Mouse (Mus musculus) layer of hippocampus, postnatal 10 days (tissue): Measurements from ENCODE around the gene Arntl. TPM values are rescaled to one million over a fixed set of nuclear protein-coding genes. Genes with fewer than 3 reads are reported as not detected.
A peak's percentile ranks its signal among the peaks of the same experiment; 100 is the strongest.

Experiments used
- DNase-seq, 2 experiments: peaks; one replicate each; pipeline ENCODE4 v3.0.0; 2021; ENCODE audit warnings: low spot score in 2 of 2
- long read RNA-seq: library from polyadenylated mRNA; stranded (forward); transcript quantifications from one replicate; pipeline ENCODE4 v2.0.0, GENCODE M21; 2023
- total RNA-seq, 2 experiments: library from RNA; stranded (reverse); gene quantifications; 2 replicates each; pipeline ENCODE4 v1.2.3; 2021

The Arntl gene
- 10 to 100 TPM; 26.3 to 28.1 TPM for total RNA-seq
- long read RNA-seq, transcript Arntl-201 (20 exons, 2,908 nt) = major isoform, 9 of 26 reads
- long read RNA-seq, partial matches to known transcripts = 2 of 26 reads
- long read RNA-seq, other reads (novel, unspliced or antisense) = 15 of 26 reads

DNA sequence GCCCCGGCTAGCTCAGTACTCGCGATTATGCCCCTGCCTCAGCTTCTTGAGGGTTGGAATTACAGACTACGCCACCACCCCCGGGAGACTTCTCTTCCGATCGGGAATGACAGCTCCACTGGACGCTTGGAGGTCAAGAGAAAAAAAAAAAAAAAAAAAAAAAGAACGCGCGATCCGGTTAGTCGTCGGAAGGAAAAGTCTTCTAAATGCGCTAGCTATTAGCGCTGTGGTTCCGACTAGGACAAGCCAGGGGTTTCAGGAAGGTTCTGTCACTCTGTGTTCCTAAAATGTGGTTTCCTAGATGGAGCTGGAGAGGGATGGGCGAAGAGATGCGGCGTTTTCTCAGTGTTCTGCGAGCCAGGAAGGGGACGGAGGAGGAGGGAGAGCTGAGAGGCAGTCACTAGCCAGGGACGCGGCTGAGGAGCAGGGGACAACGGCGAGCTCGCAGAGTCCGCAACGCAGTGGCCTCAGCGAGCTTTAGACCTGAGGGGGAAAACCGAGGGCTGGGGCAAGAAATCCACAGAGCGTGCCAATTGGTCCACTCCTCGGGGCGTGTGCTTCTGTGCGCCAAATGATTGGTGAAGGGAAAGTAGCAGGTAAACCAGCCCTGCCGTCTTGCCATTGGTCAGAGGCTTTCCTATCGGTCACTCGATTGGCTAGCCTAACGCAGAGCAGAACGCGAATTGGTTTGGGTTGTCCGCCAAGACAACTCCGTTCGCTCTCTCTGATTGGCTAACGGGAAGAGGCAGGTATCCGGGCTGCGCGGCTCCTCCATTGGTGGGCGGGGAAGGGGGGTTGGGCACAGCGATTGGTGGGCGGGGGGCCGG, at the start of gene Arntl:
Arntl (plus strand) TSS at position 822 of the 827 bp plus-strand sequence.
- DNase-seq = peak; percentile 93

DNA sequence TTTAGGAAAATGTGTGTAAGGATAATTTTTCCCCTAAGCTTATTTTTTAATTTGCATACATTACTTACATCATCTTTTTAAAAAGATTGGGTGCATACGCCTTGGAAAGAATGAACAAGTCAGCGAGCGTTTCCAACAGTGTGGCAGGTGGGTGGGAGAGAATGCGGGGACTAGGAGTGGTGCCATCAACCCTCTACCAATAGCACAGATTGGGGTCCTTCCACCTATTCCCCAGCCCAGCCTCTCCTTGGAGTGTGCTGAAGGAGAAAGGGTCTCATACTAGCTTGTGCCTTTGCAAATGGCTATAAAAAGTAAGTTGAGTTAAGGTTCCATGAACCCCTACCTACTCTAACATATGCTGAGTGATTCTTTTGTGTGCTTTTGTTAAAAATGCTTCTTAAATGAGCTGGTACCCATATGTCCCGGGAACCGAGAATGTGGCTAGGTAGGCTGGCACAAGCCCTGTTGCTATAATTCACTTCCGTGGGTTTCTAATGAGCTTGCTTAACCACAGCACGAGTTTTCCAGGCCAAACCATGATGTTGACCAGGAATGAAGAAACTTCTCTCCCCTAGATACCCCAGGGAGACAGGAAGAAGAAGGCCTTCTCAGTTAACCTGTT, 46.1 kb upstream of the Arntl start:
- DNase-seq = no peak

DNA sequence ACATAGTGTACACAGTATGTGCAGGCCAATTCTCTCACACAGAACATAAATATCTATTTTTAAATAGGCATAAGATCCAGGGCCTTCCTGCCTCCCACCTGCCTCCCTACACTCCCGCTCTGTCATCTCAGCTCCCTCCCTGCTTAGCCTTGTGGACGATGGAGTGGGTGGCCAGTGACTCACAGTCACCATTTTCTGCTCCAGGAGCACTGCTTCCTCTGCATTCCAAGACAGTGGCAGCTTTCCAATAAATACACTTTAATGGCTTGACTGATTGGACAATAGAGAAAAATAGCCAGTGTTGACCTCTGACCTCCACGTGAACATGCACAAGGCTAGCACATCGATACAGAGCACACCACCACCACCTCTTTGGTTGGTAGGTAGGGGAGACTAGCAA, 42.5 kb upstream of the Arntl start:
- no peak for DNase-seq

DNA sequence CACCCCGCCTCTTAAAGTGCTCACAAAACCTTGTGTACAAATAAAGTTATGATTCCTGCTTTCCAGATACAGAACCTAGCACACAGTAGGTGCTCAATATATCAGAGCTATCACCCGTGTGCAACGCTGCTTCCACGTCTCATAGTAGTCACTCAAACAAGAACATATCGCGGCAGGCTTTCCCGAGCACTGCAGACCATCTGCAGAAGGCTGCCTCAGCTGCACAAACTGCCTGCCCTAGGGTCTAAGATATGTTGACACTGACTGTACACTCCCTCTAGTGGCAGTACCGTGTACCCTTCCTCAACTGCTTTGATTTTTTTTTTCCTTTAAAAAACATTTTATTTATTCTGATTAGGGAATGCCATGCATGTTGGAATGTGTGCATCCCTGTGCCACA, 40.2 kb upstream of the Arntl start:
- DNase-seq = peak; percentile 49 to 53

DNA sequence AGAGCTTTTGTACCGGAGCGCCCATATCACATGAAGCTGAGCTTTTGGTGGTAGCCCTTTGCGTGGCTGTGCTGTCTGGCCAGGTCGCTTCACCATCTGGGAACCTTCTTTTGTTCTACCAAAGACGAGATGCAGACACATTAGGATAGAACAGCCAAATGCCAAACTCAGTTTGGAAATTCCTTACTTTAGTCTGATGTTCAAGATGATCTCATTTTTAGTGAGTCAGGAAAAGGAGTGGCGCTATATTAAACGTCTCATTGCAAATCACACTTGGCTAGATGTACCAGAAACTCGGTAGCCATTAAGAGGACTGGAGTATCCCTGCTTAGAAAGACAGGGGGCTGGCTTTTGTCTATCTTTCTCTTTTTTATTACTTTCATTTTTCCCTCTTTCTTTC, 38.7 kb upstream of the Arntl start:
- no peak for DNase-seq

DNA sequence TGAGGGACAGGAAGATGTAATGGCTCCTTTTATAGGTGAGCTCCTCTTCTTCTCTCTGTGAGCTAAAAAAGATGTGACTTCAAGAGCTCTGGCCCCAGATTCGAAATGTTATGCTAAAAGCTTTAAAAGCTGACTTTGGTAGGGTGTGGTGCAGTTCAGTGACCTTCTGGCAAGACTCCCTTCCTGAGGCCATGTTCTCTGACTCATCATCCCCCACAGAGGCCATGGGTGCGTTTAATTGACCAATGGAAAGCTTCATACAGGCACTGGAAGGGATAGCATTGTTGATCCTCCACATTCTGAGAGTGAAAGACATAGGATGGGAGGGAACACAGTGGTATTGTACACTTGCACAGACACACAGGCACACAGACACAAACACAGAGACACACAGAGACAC, 34.8 kb upstream of the Arntl start:
- DNase-seq = no peak

DNA sequence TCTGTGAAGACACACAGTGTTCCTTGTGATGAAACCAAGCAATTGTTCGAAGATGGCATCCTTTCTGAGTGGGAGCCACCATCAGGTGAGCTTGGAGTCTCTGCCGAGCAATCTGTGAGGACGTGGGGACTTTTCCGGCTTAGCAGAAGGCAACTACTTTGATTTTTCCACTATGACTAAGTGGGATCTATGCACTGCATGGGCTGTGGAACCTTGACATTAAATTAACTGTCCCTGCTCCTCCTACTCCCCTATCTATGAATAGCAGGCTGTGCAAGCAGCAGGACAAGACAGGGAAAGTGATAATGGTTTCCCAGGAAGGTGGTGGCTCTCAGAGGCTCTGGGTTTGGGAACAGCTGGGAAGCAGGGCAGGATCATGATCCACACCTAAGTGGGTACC, 31.8 kb upstream of the Arntl start:
- no peak for DNase-seq

DNA sequence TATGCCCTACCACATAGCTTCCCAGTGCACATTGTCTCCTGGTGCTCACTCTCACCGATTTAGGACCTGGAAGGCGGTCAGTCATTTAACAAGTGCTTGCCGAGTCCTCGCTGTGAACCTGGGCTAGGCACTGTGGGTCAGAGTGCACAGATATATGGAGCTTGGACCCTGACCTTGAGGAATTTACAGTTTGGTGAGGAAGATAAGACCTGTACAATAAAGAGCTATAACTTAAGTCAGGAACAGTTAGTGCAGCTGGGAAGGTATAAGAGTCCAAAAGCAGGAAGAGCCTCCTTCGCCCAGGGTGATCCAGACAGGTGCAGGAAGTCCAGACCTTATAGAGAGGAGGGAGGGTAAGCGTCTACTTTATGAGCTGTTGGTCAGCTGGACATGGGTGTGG, 29.2 kb upstream of the Arntl start:
- DNase-seq = no peak

DNA sequence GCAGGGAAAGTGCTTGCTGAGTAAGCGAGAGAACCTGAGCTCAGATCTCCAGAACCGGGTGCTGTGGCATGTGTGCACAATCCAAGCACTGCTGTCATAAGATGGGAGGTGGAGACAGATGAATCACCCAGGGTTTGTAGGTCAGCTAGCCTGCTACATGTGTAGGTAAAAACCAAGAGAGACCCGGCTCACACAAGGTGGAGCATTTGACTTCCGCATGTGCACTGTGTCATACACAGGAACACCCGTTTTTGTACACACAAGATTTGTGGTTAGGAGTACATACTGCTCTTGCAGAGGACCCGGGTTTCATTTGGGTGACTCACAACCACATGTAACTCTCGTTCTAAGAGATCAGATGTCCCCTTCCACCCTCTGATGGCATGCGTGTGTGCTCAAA, 23.5 kb upstream of the Arntl start:
- DNase-seq = no peak

DNA sequence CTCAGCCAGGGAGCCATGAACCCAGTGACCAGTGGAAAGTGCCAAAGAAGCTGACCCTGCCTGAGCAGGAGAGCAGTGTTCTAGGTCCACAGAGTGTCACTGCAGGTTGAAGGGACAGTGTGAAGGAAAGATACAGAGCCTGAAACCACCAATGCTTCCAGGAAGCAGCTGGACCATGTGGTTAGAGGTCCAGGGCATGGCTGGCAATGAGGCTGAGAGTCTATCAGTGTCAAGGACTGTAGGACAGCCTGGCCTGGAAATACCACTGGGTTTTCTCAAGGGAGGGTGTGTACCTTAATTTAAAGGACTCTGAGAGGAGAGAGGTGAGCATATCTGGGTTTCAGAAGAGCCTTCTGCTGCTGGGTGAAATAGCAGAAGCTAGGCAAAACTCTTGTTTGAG, 22.2 kb upstream of the Arntl start:
- no peak for DNase-seq

DNA sequence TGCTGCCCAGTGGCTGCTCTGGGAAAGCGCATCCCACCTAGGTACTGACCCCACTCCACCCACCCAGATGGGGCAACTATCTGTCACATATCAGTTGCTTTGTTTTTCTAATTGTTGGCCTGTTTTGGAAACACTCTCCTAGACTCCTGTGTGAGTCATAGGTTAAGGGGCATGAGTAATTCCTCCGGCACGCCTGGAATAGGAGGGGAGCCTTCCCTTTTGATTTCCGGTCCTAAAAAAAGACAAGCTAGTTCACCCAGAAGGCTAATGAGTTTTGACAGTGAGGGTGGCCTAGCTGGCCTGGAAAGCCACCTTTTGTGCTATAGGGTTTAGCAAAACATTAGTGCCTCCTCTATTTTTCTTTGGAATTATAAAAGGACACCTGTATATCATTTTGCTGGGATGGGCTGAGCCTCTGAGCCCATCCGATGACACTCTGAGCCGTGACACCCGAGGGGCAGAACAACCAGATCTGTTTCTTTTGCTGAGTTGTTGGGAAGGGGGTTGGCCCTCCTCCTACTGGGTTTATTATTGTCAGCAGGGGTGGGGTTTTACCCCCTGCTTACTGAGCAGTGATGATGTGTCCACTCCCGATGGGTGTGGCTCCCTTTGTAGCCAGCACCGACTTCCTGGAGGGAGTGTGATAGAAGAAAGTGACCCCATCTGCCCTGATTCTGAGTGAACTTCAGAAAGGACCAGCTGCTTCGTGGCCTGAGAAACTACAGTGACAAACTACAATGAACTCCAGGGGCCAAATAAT, 21.0 kb upstream of the Arntl start:
- no peak for DNase-seq

DNA sequence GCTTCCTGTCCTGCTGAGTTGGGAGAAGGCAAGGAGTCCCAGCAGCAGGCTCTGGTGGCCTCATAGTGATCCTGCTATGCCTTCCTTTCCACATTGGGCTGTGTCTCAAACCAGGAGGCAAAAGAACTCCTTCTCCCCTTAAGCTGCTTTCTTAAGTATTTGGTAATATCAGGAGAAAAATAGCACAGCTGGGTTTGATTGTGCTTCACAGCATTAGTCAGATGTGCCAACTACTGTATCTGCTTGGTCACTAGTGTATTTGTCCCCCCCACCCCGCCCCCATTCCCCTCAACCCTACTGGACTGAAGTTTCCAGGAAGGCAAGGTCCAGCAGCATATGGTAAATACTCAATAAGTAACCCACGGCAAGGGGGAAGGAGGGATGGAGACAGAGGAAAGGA, 19.2 kb upstream of the Arntl start:
- no peak for DNase-seq

DNA sequence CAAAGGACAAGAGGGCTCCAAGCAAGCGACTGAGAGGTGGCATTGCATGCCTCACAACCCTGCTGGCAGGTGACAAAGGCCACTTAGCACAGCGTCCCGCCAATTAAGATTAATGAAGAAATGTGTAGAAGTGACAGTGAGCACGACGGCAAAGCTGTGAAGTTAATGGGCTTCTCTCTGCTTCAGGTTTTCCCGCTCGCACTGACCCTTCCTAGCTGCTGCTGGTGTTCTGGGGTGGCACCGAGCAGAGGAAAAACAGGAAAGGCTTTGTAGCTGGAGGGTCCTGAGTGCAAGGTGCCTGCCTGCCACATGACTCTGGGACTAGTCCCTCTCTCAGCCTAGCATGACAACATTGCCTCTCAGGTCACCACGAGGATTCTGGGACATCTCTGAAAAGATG, 18.7 kb upstream of the Arntl start:
- no peak for DNase-seq

DNA sequence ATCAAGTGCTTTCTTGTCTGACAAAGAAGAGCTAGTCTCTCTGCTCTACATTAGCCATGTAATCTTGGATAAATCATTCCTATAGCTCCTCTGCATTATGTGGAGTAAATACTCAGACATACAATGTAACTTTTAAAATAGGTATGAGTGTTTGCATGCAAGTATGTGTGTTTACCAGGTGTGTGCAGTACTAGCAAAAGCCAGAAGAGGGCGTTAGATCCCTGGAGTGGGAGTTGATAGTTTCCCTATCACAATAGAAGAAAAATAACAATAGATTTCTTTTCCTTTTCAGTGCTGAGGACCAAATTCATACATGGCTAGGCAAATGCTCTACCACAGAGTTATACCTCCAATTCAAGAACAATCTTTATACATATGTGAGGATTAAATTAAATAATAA, 15.5 kb upstream of the Arntl start:
- DNase-seq = no peak

DNA sequence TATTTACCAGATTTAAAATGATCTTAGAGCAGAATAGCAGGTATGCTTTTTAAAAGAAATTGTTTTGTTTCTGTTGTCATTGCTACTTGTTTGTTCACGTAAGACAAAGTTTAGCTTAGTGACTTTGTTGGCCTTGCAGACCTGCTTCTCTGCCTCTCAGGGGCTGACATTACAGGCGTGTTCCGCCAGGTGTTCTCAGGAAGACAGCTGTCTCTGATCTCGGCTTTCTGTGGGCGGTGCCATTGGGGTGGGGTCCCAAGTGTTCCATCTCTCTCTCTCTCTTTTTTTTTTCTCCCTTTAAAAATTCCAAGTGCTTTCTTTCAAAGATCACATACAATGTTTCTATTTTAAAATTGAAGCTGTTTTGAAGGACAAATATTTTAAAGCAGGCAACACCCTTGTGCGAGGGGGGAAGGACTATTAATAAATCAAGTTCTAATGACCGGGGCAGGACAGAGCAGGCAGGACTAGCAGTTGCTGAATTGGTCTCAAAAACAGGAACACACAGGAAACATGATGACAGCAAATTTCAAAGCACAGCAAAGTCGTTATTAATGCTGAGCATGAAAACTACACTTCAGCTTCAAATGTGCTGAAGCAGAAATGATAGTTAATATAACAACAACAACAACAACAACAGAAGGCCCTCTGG, 14.4 kb upstream of the Arntl start:
- no peak for DNase-seq

DNA sequence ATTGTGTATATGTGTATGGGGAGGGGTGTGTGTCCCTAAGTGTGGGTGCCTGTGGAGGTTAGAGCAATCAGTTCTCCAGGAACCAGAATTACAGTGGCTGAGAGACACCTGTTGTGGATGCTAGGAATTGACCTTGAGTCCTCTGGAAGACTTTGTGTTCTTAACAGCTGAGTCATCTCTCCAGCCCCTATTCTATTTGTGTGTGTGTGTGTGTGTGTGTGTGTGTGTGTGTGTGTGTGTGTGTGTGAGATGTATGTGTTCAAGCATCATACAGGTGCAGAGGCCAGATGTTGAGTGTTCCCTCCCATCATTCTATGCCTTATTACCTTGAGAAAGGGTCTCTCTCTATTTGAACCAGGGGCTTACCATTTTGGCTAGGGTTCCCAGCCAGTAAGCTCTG, 13.4 kb upstream of the Arntl start:
- DNase-seq = no peak

DNA sequence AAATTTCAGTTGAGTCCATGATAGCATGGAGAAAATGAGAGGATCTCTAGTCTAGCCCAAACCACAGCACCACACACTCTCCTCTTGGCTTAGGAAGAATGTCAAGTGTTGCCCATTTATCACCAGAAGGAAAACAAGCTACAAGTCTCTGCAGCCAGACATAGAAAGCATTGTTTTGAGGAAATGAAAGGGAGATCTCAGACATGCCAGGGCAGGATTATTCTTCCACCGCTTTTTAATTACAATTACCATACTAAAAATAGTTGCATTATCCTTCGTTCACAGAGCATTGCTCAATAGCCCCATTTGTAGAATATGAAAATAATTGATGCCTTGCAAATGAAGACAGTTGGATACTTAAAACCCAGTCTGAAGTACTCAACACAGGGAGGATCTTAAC, 12.0 kb upstream of the Arntl start:
- DNase-seq = no peak

DNA sequence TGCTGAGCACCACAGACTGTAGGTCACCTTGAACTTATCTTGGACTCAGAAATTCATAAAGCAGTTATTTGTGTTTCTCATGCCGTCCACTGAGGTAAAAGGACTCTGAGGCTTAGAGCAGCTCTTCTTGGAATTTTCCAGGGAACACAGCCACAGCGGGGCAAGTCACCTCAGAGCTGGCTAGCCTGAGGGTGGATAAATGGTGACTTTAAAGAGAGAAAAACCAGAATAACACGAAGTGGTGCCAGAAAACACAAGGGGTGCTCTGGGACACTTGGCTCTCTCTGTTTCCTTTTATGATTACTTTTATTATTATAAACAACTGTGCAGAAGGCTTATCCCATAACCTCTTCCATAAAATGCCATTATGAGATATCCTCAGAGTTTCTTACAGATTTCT, 11.1 kb upstream of the Arntl start:
- DNase-seq = no peak

DNA sequence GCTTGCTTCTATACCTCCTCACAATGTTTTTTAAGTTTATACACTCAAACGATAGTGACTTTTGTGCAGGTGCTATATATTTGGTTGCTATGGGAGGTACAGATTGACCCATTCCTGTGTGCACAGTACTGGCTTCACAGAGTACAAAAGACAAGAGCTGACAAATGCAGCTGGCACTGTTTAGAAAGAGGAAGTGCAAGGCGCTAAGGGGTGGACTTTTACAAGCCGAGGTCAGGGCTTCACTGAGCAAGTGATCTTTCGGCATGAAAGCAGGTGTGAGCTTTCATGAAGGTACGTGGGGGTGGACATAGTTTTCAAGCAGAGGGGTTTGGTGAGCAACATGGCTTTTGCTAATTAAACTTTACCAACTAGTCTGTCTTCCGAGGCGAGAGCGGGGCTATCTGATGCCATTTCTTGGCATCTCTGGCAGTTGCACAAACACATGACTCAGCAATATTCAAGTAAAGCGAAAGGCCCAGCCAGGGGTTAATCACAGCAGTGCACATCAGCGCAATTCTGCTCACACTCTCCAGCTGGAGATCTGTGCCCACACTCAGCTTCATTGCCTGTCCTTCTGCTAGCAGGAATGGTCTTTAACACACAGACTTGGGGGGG, 10.0 kb upstream of the Arntl start:
- no peak for DNase-seq

DNA sequence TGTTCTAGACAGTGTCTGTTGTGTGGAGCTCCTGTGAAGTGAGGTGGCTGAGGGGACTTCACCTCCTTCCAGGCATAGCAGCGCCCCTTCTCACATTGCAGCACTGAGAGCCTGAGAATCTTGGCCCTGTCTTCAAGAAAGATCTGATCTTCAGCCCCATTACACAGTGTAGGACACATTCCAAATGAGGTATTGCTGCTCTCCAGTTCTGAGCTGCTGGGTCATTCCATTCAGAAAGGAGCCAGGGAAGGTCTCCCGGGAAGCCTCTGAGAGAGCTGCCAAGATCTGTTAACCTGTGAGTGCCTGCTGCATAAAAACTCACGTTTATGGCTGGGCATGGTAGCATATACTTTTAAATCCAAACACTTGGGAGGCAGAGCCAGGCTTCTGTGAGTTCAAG, 5.7 kb upstream of the Arntl start:
- no peak for DNase-seq
